Mouse (Mus musculus) heart, embryonic 15.5 days (tissue): Measurements from ENCODE around the gene Pes1. TPM values are rescaled to one million over a fixed set of nuclear protein-coding genes. Genes with fewer than 3 reads are reported as not detected.

Experiments used
- ATAC-seq: fragments of 200-750 bp; cut with Nextera tagmentation; replicated peaks from 2 replicates; pipeline ENCODE4 v1.8.0; 2017; ENCODE audit warnings: low read depth, moderate TSS enrichment; ENCODE audit not compliant: insufficient number of reproducible peaks, insufficient read depth, low FRiP score
- H3K27ac ChIP-seq: fragments of 300-500 bp; sonication (generic); 2 replicates; pipeline ENCODE4 v1.5.1; 2015; ENCODE audit warnings: mild to moderate bottlenecking, inconsistent platforms
- H3K27me3 ChIP-seq: fragments of 300-500 bp; sonication (generic); 2 replicates; pipeline ENCODE4 v1.6.1; 2015; ENCODE audit warnings: inconsistent platforms
- H3K36me3 ChIP-seq: fragments of 300-500 bp; sonication (generic); 2 replicates; pipeline ENCODE4 v1.6.1; 2015; ENCODE audit warnings: mild to moderate bottlenecking, inconsistent platforms
- H3K4me1 ChIP-seq: fragments of 300-500 bp; sonication (generic); replicated peaks from 2 replicates; pipeline ENCODE4 v1.6.1; 2015; ENCODE audit warnings: inconsistent platforms
- H3K4me2 ChIP-seq: fragments of 300-500 bp; sonication (generic); 2 replicates; pipeline ENCODE4 v1.6.1; 2015; ENCODE audit warnings: inconsistent platforms, mild to moderate bottlenecking, moderate library complexity
- H3K4me3 ChIP-seq: fragments of 300-500 bp; sonication (generic); 2 replicates; pipeline ENCODE4 v1.5.1; 2015; ENCODE audit warnings: mild to moderate bottlenecking, inconsistent platforms
- H3K9ac ChIP-seq: fragments of 300-500 bp; sonication (generic); 2 replicates; pipeline ENCODE4 v1.6.1; 2015; ENCODE audit warnings: mild to moderate bottlenecking, inconsistent platforms
- H3K9me3 ChIP-seq: fragments of 300-500 bp; sonication (generic); replicated peaks from 2 replicates; pipeline ENCODE4 v1.6.1; 2016; ENCODE audit warnings: inconsistent platforms
- WGBS: fragments of 180-500 bp; shearing (Covaris S2); methylation state at CpG from one replicate; pipeline ENCODE4 v1.1.7; 2015; ENCODE audit warnings: mixed read lengths; 5-methylcytosine and 5-hydroxymethylcytosine counted together
- polyA plus RNA-seq: library from polyadenylated mRNA; unstranded; fragments of >200 nt; fragmentation: Nextera tagmentation; extraction: Ambion mirVana; gene quantifications from 2 replicates; pipeline ENCODE4 v1.2.1, GENCODE M21; 2015

The Pes1 gene
- 43.5 and 49.8 TPM in 2 replicates for polyA plus RNA-seq

GRCm38 (mm10) chr11:3963610-3964415, at the start of gene Pes1:
Gene Pes1 (plus strand): TSS chr11:3963975.
- Histone ChIP-seq H3K9ac (peak within 1 kb of the TSS; percentile 72), H3K27ac (peak within 1 kb of the TSS; percentile 69), H3K36me3 (peaks cover 7% of the 10 kb centered on the region; the same call in 1 of the 2 replicates), H3K9me3 (no peaks in the 10 kb centered on the region), H3K4me3 (peak within 1 kb of the TSS; percentile 70), H3K4me1 (peaks cover 17% of the 10 kb centered on the region), H3K27me3 (no peaks in the 10 kb centered on the region), H3K4me2 (peak within 1 kb of the TSS; percentile 83)
- under 1% methylated on average over 31 of the region's 31 CpGs for WGBS
- ATAC-seq, result peak; percentile 88

DNA sequence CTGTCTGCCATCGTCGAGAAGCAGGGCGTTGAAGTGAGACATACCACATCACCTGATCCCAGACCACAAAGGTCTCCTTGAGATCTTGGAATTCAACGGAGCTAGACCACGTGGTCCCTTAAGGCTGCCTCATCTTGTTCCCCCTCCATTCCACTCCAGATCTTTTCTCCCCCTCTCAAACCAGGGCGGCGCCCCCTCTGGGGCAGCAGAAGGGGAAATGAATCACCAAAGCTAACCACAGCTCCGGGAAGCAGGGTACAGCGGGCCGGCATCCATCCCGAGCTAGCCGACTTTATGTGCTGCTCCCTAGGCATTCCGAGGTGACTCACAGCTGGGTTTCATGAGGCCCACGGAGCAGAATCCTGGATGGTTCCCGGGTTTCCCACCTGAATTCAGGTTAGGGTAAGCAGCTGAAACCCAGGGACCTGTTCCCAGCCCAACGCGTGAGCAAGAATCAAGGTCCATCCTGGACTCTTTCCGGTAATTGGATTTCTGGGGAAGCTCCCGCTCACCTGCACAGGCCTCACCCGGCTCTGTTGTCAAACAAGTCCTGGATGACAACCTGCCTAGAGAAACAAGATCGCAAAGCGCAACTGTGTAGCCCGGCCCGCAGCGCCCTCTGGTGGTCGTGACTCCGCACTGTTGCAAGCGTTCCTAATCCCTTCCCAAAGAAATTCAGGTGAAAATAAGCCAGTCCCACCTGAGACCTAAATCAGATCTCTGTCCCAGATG, 49.5 kb upstream of the Pes1 start, which contains the start of gene Slc35e4:
Gene Slc35e4, minus strand, starts transcription at position 556 of the 732 bp plus-strand sequence.
- peaks cover 42% of the 10 kb centered on the region for H3K4me1 ChIP-seq
- H3K27me3 ChIP-seq, result no peaks in the 10 kb centered on the region
- peak within 1 kb of the TSS; percentile 57 for H3K9ac ChIP-seq
- no peaks in the 10 kb centered on the region for H3K9me3 ChIP-seq
- WGBS, result under 1% methylated on average over 28 of the region's 28 CpGs
- peak within 1 kb of the TSS; percentile 91 for H3K4me2 ChIP-seq
- peak within 1 kb of the TSS; percentile 50 for H3K27ac ChIP-seq
- ATAC-seq, result peak; percentile 61
- 0 out of 2 replicates have a peak, but pooled peaks cover 3% of the 10 kb centered on the region for H3K36me3 ChIP-seq
- H3K4me3 ChIP-seq, result peak within 1 kb of the TSS; percentile 57

DNA sequence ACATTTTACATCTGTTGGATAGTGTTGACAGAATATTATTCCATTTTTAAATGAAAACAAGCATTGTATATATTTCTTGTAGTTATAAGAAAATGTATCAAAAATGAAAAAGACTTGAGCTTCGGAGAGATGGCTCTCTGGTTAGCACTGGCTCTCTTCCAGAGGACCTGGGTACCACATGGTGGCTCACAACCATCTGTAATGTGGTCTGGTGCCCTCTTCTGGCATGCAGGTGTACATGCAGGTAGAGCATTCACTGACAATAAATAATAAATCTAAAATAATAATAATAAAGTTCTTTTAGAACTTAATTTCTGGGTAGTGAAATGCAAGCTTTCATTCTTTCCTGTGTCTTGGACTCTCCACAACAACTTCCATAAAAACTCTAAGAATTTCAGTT, 45.0 kb upstream of the Pes1 start:
- Histone ChIP-seq H3K27ac (no peak overlapping the region), H3K4me2 (no peak overlapping the region), H3K36me3 (peaks cover 18% of the 10 kb centered on the region), H3K9ac (no peak overlapping the region), H3K9me3 (no peaks in the 10 kb centered on the region), H3K27me3 (no peaks in the 10 kb centered on the region), H3K4me1 (peaks cover 12% of the 10 kb centered on the region), H3K4me3 (no peak overlapping the region)
- no peak for ATAC-seq
- WGBS, result 57% methylated on average over 1 of the region's 1 CpGs

DNA sequence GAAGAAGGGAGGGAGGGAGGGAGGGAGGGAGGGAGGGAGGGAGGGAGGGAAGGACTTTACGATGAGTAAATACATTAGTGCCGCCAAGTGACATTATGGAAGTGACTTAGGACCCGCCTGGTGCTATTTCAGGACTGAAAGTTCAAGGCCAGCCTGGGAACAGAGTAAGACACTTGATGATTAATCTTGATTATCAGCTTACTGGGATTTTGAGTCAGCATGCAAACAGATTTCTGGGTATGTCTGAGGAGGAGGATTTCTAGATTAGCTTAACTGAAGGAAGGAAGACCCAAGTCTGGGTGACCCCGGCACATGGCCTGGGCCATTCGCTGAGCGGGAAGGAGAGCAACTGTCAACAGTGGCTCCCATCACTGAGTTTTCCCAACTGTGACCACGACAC, 43.3 kb upstream of the Pes1 start:
- 83% methylated on average over 7 of the region's 7 CpGs for WGBS
- peaks cover 32% of the 10 kb centered on the region for H3K36me3 ChIP-seq

GRCm38 (mm10) chr11:3921281-3921850, 42.4 kb upstream of the Pes1 start:
- H3K36me3 ChIP-seq, result peaks cover 32% of the 10 kb centered on the region
- no peak overlapping the region for H3K9ac ChIP-seq
- H3K27ac ChIP-seq, result no peak overlapping the region
- 0 out of 2 replicates have a peak, but pooled peaks have one; percentile 37 for ATAC-seq
- no peak overlapping the region for H3K4me3 ChIP-seq
- no peaks in the 10 kb centered on the region for H3K27me3 ChIP-seq
- 0 out of 2 replicates have a peak, but pooled peaks cover 2% of the 10 kb centered on the region for H3K4me1 ChIP-seq
- 20% methylated on average over 8 of the region's 8 CpGs for WGBS
- H3K9me3 ChIP-seq, result no peaks in the 10 kb centered on the region
- no peak overlapping the region for H3K4me2 ChIP-seq

More for the DNA sequence above, 43.3 kb upstream of the Pes1 start:
- no peak for ATAC-seq
- Histone ChIP-seq H3K4me1 (peaks cover 7% of the 10 kb centered on the region), H3K9ac (no peak overlapping the region), H3K9me3 (no peaks in the 10 kb centered on the region), H3K27ac (no peak overlapping the region), H3K4me2 (no peak overlapping the region), H3K4me3 (no peak overlapping the region), H3K27me3 (no peaks in the 10 kb centered on the region)

GRCm38 (mm10) chr11:3922115-3922514, 41.7 kb upstream of the Pes1 start:
- H3K27ac ChIP-seq, result no peak overlapping the region
- peaks cover 38% of the 10 kb centered on the region for H3K36me3 ChIP-seq
- H3K27me3 ChIP-seq, result no peaks in the 10 kb centered on the region
- no peak overlapping the region for H3K4me2 ChIP-seq
- H3K4me1 ChIP-seq, result 0 out of 2 replicates have a peak, but pooled peaks cover 2% of the 10 kb centered on the region
- no peak overlapping the region for H3K9ac ChIP-seq
- WGBS, result 92% methylated on average over 9 of the region's 9 CpGs
- H3K4me3 ChIP-seq, result no peak overlapping the region
- no peaks in the 10 kb centered on the region for H3K9me3 ChIP-seq
- ATAC-seq, result no peak

- 95% methylated on average over 6 of the region's 6 CpGs for WGBS
- Histone ChIP-seq H3K27ac (no peak overlapping the region), H3K9me3 (no peaks in the 10 kb centered on the region), H3K4me2 (no peak overlapping the region), H3K4me3 (no peak overlapping the region), H3K9ac (no peak overlapping the region), H3K27me3 (no peaks in the 10 kb centered on the region), H3K4me1 (0 out of 2 replicates have a peak, but pooled peaks cover 2% of the 10 kb centered on the region), H3K36me3 (peaks cover 38% of the 10 kb centered on the region)
- no peak for ATAC-seq
Measured at GRCm38 (mm10) chr11:3922731-3923130, 41.0 kb upstream of the Pes1 start.

DNA sequence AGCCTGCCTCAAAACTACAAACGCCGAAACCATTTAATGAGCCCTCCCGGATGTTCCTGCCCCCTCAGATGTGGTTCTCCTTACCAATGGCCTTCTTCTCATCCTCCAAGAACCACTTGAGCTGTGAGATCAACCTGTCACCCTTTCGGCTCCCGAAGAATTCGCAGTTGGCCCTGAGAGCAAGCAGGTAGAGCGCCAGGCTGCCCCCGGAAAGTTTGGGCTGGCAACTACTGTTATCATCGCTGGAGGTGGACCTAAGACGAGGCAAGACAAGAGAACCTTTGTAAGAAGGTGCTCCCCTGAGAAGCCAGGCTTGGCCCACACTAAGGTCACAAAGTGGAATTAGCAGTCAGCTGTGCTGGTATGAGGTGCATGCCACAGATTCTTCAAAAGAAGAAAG, 37.9 kb upstream of the Pes1 start:
- ATAC-seq, result no peak
- Histone ChIP-seq H3K27ac (no peak overlapping the region), H3K36me3 (peaks cover 38% of the 10 kb centered on the region), H3K9me3 (no peaks in the 10 kb centered on the region), H3K27me3 (no peaks in the 10 kb centered on the region), H3K9ac (no peak overlapping the region), H3K4me2 (no peak overlapping the region), H3K4me1 (peaks cover 9% of the 10 kb centered on the region), H3K4me3 (no peak overlapping the region)
- WGBS, result 87% methylated on average over 10 of the region's 10 CpGs

GRCm38 (mm10) chr11:3930019-3930418, 33.8 kb upstream of the Pes1 start:
- no peak for ATAC-seq
- 86% methylated on average over 4 of the region's 4 CpGs for WGBS
- H3K4me2 ChIP-seq, result 0 out of 2 replicates have a peak overlapping the region, but pooled peaks have one; percentile 2

DNA sequence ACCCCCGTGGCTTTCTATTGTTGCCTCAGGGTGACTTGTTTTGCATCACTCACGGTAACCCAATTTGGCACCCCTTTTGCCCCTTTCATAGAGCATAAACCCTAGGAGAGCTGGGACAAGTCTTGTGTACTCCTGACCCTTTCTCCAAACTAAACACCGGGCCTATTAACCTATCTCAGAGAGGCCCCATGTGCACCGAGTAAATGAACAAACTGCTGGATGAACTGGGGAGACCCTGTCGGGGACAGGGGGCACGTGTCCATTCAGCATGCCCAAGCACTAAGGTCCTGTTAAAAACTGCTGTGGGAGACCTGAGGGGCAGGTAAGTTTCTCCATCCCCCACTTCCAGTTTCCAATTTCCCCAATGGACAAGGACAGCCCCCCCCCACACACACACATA, 32.8 kb upstream of the Pes1 start:
- Histone ChIP-seq H3K4me3 (peak overlapping the region; percentile 64), H3K4me1 (peaks cover 17% of the 10 kb centered on the region), H3K9me3 (no peaks in the 10 kb centered on the region), H3K36me3 (0 out of 2 replicates have a peak, but pooled peaks cover 10% of the 10 kb centered on the region), H3K27ac (peak overlapping the region; percentile 67; the same call in 1 of the 2 replicates), H3K4me2 (peak overlapping the region; percentile 78), H3K27me3 (no peaks in the 10 kb centered on the region), H3K9ac (peak overlapping the region; percentile 62)
- no peak for ATAC-seq
- 49% methylated on average over 6 of the region's 6 CpGs for WGBS

More at GRCm38 (mm10) chr11:3930019-3930418, 33.8 kb upstream of the Pes1 start:
- H3K27ac ChIP-seq, result no peak overlapping the region
- H3K4me3 ChIP-seq, result no peak overlapping the region
- no peak overlapping the region for H3K9ac ChIP-seq
- H3K27me3 ChIP-seq, result no peaks in the 10 kb centered on the region
- peaks cover 11% of the 10 kb centered on the region; the same call in 1 of the 2 replicates for H3K36me3 ChIP-seq
- H3K4me1 ChIP-seq, result peaks cover 17% of the 10 kb centered on the region
- H3K9me3 ChIP-seq, result no peaks in the 10 kb centered on the region
